Mouse (Mus musculus) liver, embryonic 16.5 days (tissue): Measurements from ENCODE around the gene Foxo3. TPM values are rescaled to one million over a fixed set of nuclear protein-coding genes. Genes with fewer than 3 reads are reported as not detected.

Experiments used
- ATAC-seq: fragments of 200-750 bp; cut with Nextera tagmentation; 2 replicates; pipeline ENCODE4 v1.8.0; 2017; ENCODE audit warnings: low read depth, mild to moderate bottlenecking, moderate number of reproducible peaks, moderate library complexity
- H3K27ac ChIP-seq: fragments of 300-500 bp; sonication (generic); 2 replicates; pipeline ENCODE4 v1.5.1; 2014; ENCODE audit warnings: mild to moderate bottlenecking, low read length
- H3K27me3 ChIP-seq: fragments of 300-500 bp; sonication (generic); 2 replicates; pipeline ENCODE4 v1.6.1; 2014; ENCODE audit warnings: low read depth, low read length, mixed read lengths; ENCODE audit not compliant: control insufficient read depth, insufficient read depth
- H3K36me3 ChIP-seq: fragments of 300-500 bp; sonication (generic); 2 replicates; pipeline ENCODE4 v1.6.1; 2014; ENCODE audit warnings: mild to moderate bottlenecking; ENCODE audit not compliant: control insufficient read depth, insufficient read depth
- H3K4me1 ChIP-seq: fragments of 300-500 bp; sonication (generic); 2 replicates; pipeline ENCODE4 v1.6.1; 2014; ENCODE audit warnings: low read depth, low read length, mixed read lengths; ENCODE audit not compliant: control insufficient read depth
- H3K4me2 ChIP-seq: fragments of 300-500 bp; sonication (generic); 2 replicates; pipeline ENCODE4 v1.6.1; 2014; ENCODE audit warnings: low read depth, low read length, mixed read lengths
- H3K4me3 ChIP-seq: fragments of 300-500 bp; sonication (generic); 2 replicates; pipeline ENCODE4 v1.5.1; 2014; ENCODE audit warnings: low read depth, mild to moderate bottlenecking, low read length
- H3K9ac ChIP-seq: fragments of 300-500 bp; sonication (generic); 2 replicates; pipeline ENCODE4 v1.6.1; 2014; ENCODE audit warnings: low read depth, low read length
- H3K9me3 ChIP-seq: fragments of 300-500 bp; sonication (generic); replicated peaks from 2 replicates; pipeline ENCODE4 v1.6.1; 2016; ENCODE audit warnings: low read length; ENCODE audit not compliant: control insufficient read depth
- WGBS: fragments of 180-500 bp; shearing (Covaris S2); extraction: QIAGEN DNeasy Blood & Tissue Kit; methylation state at CpG from one replicate; pipeline ENCODE4 v1.1.7; 2014; ENCODE audit not compliant: insufficient replicate concordance; 5-methylcytosine and 5-hydroxymethylcytosine counted together
- polyA plus RNA-seq: library from polyadenylated mRNA; unstranded; fragments of >200 nt; fragmentation: Nextera tagmentation; extraction: Ambion mirVana; gene quantifications from 2 replicates; pipeline ENCODE4 v1.2.1, GENCODE M21; 2015

The Foxo3 gene
- polyA plus RNA-seq, 1 experiment from 2014 or later = 13.7 TPM

DNA sequence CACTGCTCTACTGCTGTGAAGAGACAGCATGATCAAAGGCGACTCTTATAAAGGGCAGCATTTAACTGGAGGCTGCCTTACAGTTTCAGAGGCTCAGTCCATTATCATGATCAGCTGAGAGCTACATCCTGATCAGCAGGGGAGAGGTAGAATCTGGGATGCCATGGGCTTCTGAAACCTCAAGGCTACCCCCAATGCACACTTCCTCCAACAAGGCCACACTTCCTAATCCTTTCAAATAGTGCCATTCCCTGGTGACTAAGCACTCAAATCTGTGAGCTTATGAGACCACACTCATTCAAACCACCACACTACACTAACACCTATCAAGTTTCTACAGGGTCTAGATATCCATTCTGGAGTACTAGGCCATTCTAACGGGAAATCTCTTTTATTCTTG lies 65.9 kb downstream of the Foxo3 start:
- ATAC-seq = no peak
- peaks cover 12% of the 10 kb centered on the region for H3K36me3 ChIP-seq

GRCm38 (mm10) chr10:42209809-42210208 lies 66.7 kb downstream of the Foxo3 start:
- H3K4me1 ChIP-seq = no peaks in the 10 kb centered on the region; the same call in none of the 2 replicates
- no peak overlapping the region for H3K27ac ChIP-seq
- no peaks in the 10 kb centered on the region for H3K27me3 ChIP-seq
- WGBS = 75% methylated on average over 6 of the region's 6 CpGs
- no peak for ATAC-seq
- H3K4me2 ChIP-seq = no peak overlapping the region
- H3K9ac ChIP-seq = no peak overlapping the region
- H3K4me3 ChIP-seq = no peak overlapping the region
- no peaks in the 10 kb centered on the region for H3K9me3 ChIP-seq
- peaks cover 12% of the 10 kb centered on the region for H3K36me3 ChIP-seq

More for the DNA sequence above, 65.9 kb downstream of the Foxo3 start:
- no peaks in the 10 kb centered on the region for H3K9me3 ChIP-seq
- peaks cover 7% of the 10 kb centered on the region for H3K4me1 ChIP-seq
- no peak overlapping the region for H3K27ac ChIP-seq
- H3K4me2 ChIP-seq = no peak overlapping the region
- no peak overlapping the region for H3K4me3 ChIP-seq
- H3K27me3 ChIP-seq = no peaks in the 10 kb centered on the region
- no peak overlapping the region for H3K9ac ChIP-seq
- WGBS = 79% methylated on average over 2 of the region's 2 CpGs

GRCm38 (mm10) chr10:42207612-42208011 lies 68.9 kb downstream of the Foxo3 start:
- H3K4me3 ChIP-seq = no peak overlapping the region
- H3K36me3 ChIP-seq = peaks cover 7% of the 10 kb centered on the region
- no peak overlapping the region for H3K27ac ChIP-seq
- no peaks in the 10 kb centered on the region for H3K9me3 ChIP-seq
- H3K27me3 ChIP-seq = no peaks in the 10 kb centered on the region
- H3K9ac ChIP-seq = no peak overlapping the region
- H3K4me2 ChIP-seq = no peak overlapping the region
- 93% methylated on average over 12 of the region's 12 CpGs for WGBS
- H3K4me1 ChIP-seq = peaks cover 6% of the 10 kb centered on the region
- ATAC-seq = no peak

DNA sequence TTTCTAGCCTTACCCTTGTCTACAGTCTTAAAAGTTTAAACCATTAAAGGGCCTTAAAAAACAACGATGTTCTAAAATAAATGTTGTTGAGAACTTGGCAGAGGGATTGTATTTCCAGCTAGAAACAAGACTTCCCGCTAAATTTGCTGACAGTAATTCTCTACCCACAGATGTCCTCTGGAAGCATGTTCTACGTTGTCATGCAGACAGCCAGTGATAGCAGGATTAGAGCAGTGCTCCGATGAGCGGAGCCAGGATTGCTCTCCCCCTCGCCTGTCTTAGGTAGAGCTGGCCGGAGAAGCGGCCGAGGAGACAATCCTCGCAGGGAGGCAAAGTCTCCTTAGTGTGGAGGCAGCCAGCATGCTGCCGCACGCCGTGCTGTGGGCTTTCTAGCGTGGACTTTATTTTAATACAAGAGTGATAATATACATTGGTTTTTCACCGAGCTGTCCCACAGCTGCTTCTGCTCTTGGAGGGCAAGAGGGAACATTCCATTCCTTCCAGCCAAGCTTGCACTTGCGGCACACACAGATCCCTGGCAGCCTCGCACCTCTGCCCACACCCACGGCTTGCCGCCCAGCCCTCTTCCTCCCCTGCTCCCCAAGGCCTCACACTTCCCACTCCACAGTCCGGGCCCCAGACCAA lies 71.7 kb downstream of the Foxo3 start:
- Histone ChIP-seq H3K4me2 (no peak overlapping the region), H3K4me3 (no peak overlapping the region), H3K36me3 (peaks cover 3% of the 10 kb centered on the region), H3K27ac (no peak overlapping the region), H3K9ac (no peak overlapping the region), H3K9me3 (no peaks in the 10 kb centered on the region), H3K27me3 (no peaks in the 10 kb centered on the region), H3K4me1 (peaks cover 21% of the 10 kb centered on the region)
- 84% methylated on average over 20 of the region's 20 CpGs for WGBS
- no peak for ATAC-seq

DNA sequence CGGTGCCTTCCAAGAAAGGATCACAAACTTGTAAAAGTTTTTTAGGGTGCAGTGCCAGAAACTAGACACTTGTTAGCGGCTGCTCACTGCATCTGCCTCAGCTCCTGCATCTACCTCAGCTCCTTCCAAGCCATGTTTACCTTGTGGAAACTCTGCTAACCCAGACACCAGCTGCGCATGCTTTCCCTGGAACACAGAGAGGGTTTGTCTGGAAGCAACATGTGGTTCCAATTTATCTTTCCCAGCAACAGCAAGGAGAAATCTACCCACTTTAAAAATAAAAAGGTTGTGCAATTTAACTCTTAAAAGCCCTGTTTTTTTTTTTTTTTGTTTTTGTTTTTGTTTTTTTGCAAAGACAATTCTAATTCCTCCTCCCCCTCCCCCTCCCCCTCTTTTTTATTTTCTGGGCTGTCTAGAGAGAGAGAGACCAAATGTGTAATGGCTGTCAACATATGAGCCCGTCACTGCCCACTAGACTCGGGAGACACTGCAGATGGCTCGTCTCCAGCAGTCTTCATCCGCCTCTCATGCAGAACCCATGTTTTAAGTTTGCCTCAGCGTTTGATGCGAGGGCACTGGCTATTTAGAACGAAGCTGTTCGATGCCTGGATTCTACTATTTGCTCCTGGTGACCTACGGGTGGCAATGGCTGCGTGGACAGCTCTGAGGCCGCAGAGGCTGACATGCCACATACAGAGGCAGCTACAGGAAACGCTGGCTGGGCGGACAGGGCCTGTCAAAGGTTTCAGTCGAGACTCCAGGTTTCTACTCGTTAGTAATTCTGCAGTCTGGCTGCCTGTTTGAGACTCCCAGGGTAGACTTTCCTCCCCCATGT lies 73.0 kb downstream of the Foxo3 start:
- 79% methylated on average over 18 of the region's 18 CpGs for WGBS
- H3K4me2 ChIP-seq = no peak overlapping the region
- H3K27ac ChIP-seq = no peak overlapping the region
- no peak overlapping the region for H3K4me3 ChIP-seq
- no peaks in the 10 kb centered on the region; the same call in 1 of the 2 replicates for H3K36me3 ChIP-seq
- H3K27me3 ChIP-seq = no peaks in the 10 kb centered on the region
- no peak for ATAC-seq
- no peaks in the 10 kb centered on the region for H3K9me3 ChIP-seq
- no peak overlapping the region for H3K9ac ChIP-seq
- H3K4me1 ChIP-seq = peaks cover 32% of the 10 kb centered on the region

- Histone ChIP-seq H3K4me2 (no peak overlapping the region), H3K9me3 (no peaks in the 10 kb centered on the region), H3K27ac (peak overlapping the region; percentile 69), H3K4me1 (peaks cover 32% of the 10 kb centered on the region), H3K36me3 (peaks cover 6% of the 10 kb centered on the region), H3K4me3 (no peak overlapping the region), H3K9ac (no peak overlapping the region), H3K27me3 (no peaks in the 10 kb centered on the region)
- WGBS = 66% methylated on average over 8 of the region's 8 CpGs
- peak; percentile 84 for ATAC-seq
These were observed 74.0 kb downstream of the Foxo3 start for GRCm38 (mm10) chr10:42202561-42202960.

- no peaks in the 10 kb centered on the region for H3K9me3 ChIP-seq
- H3K4me3 ChIP-seq = no peak overlapping the region
- H3K4me2 ChIP-seq = no peak overlapping the region
- 39% methylated on average over 3 of the region's 3 CpGs for WGBS
- no peak overlapping the region for H3K9ac ChIP-seq
- no peak overlapping the region for H3K27ac ChIP-seq
- peaks cover 33% of the 10 kb centered on the region for H3K36me3 ChIP-seq
- H3K4me1 ChIP-seq = peaks cover 35% of the 10 kb centered on the region
- no peaks in the 10 kb centered on the region for H3K27me3 ChIP-seq
- ATAC-seq = peak; percentile 53
These were observed 77.1 kb downstream of the Foxo3 start for GRCm38 (mm10) chr10:42199472-42199871.

DNA sequence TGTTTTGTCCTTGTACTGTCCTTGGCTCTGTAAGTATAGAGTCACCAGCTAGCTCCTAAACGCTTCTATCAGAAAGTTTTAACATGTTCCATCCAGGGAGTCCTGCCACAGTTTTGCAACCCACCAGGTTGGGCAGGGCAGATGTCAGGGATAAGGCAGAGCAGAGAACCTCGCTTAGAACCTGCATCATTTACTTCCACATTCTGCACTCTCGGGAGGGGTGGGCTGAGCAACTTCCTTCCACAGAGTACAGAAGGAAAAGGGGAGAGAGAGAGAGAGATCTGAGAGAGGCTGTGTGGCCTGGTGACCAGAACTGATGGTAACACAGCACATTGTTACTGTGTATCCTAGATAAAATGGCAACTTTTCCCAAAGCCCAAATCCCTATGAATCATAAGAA lies 77.9 kb downstream of the Foxo3 start:
- WGBS = 41% methylated on average over 3 of the region's 3 CpGs
- H3K27me3 ChIP-seq = no peaks in the 10 kb centered on the region
- ATAC-seq = no peak
- H3K4me2 ChIP-seq = no peak overlapping the region
- H3K9me3 ChIP-seq = no peaks in the 10 kb centered on the region
- peaks cover 30% of the 10 kb centered on the region for H3K4me1 ChIP-seq
- H3K36me3 ChIP-seq = peaks cover 39% of the 10 kb centered on the region
- no peak overlapping the region for H3K9ac ChIP-seq
- H3K27ac ChIP-seq = no peak overlapping the region
- H3K4me3 ChIP-seq = no peak overlapping the region

GRCm38 (mm10) chr10:42194784-42195183 lies 81.8 kb downstream of the Foxo3 start:
- no peak for ATAC-seq
- Histone ChIP-seq H3K9ac (no peak overlapping the region), H3K27ac (no peak overlapping the region), H3K36me3 (peaks cover 56% of the 10 kb centered on the region), H3K27me3 (no peaks in the 10 kb centered on the region), H3K4me2 (no peak overlapping the region), H3K4me3 (no peak overlapping the region), H3K9me3 (no peaks in the 10 kb centered on the region), H3K4me1 (peaks cover 34% of the 10 kb centered on the region)
- 37% methylated on average over 6 of the region's 6 CpGs for WGBS
